Mouse (Mus musculus) CH12.LX (cell line): ENCODE results near the gene Atf1. TPM values are rescaled to one million over a fixed set of nuclear protein-coding genes. Genes with fewer than 3 reads are reported as not detected.

Experiments
- DNase-seq: peaks from one replicate; pipeline ENCODE4 v3.0.0-alpha.2; 2013; ENCODE audit errors: extremely low read depth
- H3K27ac ChIP-seq: 2 replicates; pipeline ENCODE4 v1.5.1; 2012; ENCODE audit warnings: low read depth, mild to moderate bottlenecking, control low read depth, moderate library complexity; ENCODE audit not compliant: insufficient read depth
- H3K27me3 ChIP-seq: replicated peaks from 2 replicates; pipeline ENCODE3; 2012; ENCODE audit warnings: inconsistent platforms
- H3K36me3 ChIP-seq, 2 experiments: replicated peaks in 1 of 2; 2 replicates each; pipeline versions ENCODE3 to v1.6.1; 2012; ENCODE audit warnings: inconsistent platforms in 1 of 2, low read length in 1 of 2, mild to moderate bottlenecking in 1 of 2, mixed read lengths in 1 of 2, moderate library complexity in 1 of 2; ENCODE audit not compliant: control insufficient read depth in 1 of 2, insufficient read depth in 1 of 2
- H3K4me1 ChIP-seq, 2 experiments: 2 replicates each; pipeline ENCODE4 v1.6.1; 2012; ENCODE audit warnings: inconsistent platforms in 1 of 2, moderate library complexity in 1 of 2; ENCODE audit not compliant: insufficient read depth in 2 of 2, control insufficient read depth in 1 of 2
- H3K4me2 ChIP-seq: 2 replicates; pipeline ENCODE4 v1.6.1; 2012; ENCODE audit warnings: low read depth, mild to moderate bottlenecking, control low read depth; ENCODE audit not compliant: poor library complexity, insufficient read depth, severe bottlenecking
- H3K4me3 ChIP-seq, 3 experiments: fragments of 150-350 bp in 1 of 3; sonication (generic) in 1 of 3; replicated peaks in 1 of 3; 2 replicates each; pipeline versions ENCODE3 to v1.5.1; 2011 to 2012; ENCODE audit warnings: low read depth in 2 of 3, low read length in 2 of 3, mild to moderate bottlenecking in 2 of 3, moderate library complexity in 2 of 3, control low read depth in 1 of 3, improper control_type of control experiment in 1 of 3, inconsistent platforms in 1 of 3, mixed read lengths in 1 of 3; ENCODE audit not compliant: poor library complexity in 1 of 3
- H3K79me2 ChIP-seq: replicated peaks from 2 replicates; pipeline ENCODE4 v1.6.1; 2012; ENCODE audit warnings: mild to moderate bottlenecking, moderate library complexity; ENCODE audit not compliant: control insufficient read depth, poor library complexity, insufficient read depth, severe bottlenecking; ENCODE audit errors: extremely low read depth
- H3K9ac ChIP-seq: 2 replicates; pipeline ENCODE4 v1.6.1; 2012; ENCODE audit warnings: low read depth, mild to moderate bottlenecking, control low read depth, moderate library complexity; ENCODE audit not compliant: insufficient read depth
- H3K9me3 ChIP-seq: replicated peaks from 2 replicates; pipeline ENCODE3; 2012; ENCODE audit warnings: low read length, inconsistent platforms, mixed read lengths
- CHD2 ChIP-seq: IDR thresholded peaks from 2 replicates; pipeline ENCODE4 v1.6.1; 2011; ENCODE audit warnings: low read length, improper control_type of control experiment
- CTCF ChIP-seq, 2 experiments: IDR thresholded peaks in 1 of 2; conservative IDR thresholded peaks in 1 of 2; 2 replicates each; pipeline ENCODE4 v1.5.1; 2011 to 2012; ENCODE audit warnings: low read depth in 2 of 2, low read length in 2 of 2, improper control_type of control experiment in 1 of 2, inconsistent platforms in 1 of 2, mild to moderate bottlenecking in 1 of 2, moderate library complexity in 1 of 2
- E2F4 ChIP-seq: IDR thresholded peaks from 2 replicates; pipeline ENCODE4 v1.6.1; 2011; ENCODE audit warnings: low read depth, low read length, improper control_type of control experiment; ENCODE audit not compliant: insufficient replicate concordance
- HCFC1 ChIP-seq: IDR thresholded peaks from 2 replicates; pipeline ENCODE4 v1.6.1; 2012; ENCODE audit warnings: low read depth, mild to moderate bottlenecking, inconsistent platforms, low read length, improper control_type of control experiment
- IRF4 ChIP-seq: IDR thresholded peaks from 2 replicates; pipeline ENCODE4 v1.6.1; 2014; ENCODE audit warnings: low read depth, mild to moderate bottlenecking, inconsistent platforms, low read length, improper control_type of control experiment
- JUND ChIP-seq: conservative IDR thresholded peaks from 2 replicates; pipeline ENCODE4 v1.6.1; 2011; ENCODE audit warnings: low read depth, low read length, improper control_type of control experiment
- KAT2A ChIP-seq: IDR thresholded peaks from 2 replicates; pipeline ENCODE4 v1.6.1; 2012; ENCODE audit warnings: low read length, improper control_type of control experiment, inconsistent platforms; ENCODE audit not compliant: insufficient replicate concordance
- MEF2A ChIP-seq: IDR thresholded peaks from 2 replicates; pipeline ENCODE4 v1.6.1; 2014; ENCODE audit warnings: low read depth, mild to moderate bottlenecking, inconsistent platforms, low read length, improper control_type of control experiment, borderline replicate concordance
- MXI1 ChIP-seq: IDR thresholded peaks from 2 replicates; pipeline ENCODE4 v1.6.1; 2011; ENCODE audit warnings: mild to moderate bottlenecking, low read depth, low read length, improper control_type of control experiment
- NRF1 ChIP-seq: IDR thresholded peaks from 2 replicates; pipeline ENCODE4 v1.6.1; 2014; ENCODE audit warnings: low read depth, mild to moderate bottlenecking, inconsistent platforms, low read length, improper control_type of control experiment, moderate library complexity
- POLR2A ChIP-seq: IDR thresholded peaks from 2 replicates; pipeline ENCODE4 v1.6.1; 2011; ENCODE audit warnings: low read depth, mild to moderate bottlenecking, improper control_type of control experiment, low read length
- RCOR1 ChIP-seq: conservative IDR thresholded peaks from 2 replicates; pipeline ENCODE4 v1.6.1; 2012; ENCODE audit warnings: low read depth, mild to moderate bottlenecking, inconsistent platforms, low read length, improper control_type of control experiment
- SMC3 ChIP-seq: IDR thresholded peaks from 2 replicates; pipeline ENCODE4 v1.6.1; 2011; ENCODE audit warnings: low read depth, low read length, improper control_type of control experiment
- TBP ChIP-seq: conservative IDR thresholded peaks from 2 replicates; pipeline ENCODE4 v1.6.1; 2011; ENCODE audit warnings: low read depth, low read length, improper control_type of control experiment
- TCF12 ChIP-seq: IDR thresholded peaks from 2 replicates; pipeline ENCODE4 v1.6.1; 2014; ENCODE audit warnings: low read depth, mild to moderate bottlenecking, inconsistent platforms, low read length, improper control_type of control experiment
- UBTF ChIP-seq: IDR thresholded peaks from 2 replicates; pipeline ENCODE4 v1.6.1; 2012; ENCODE audit warnings: low read depth, mild to moderate bottlenecking, inconsistent platforms, low read length, improper control_type of control experiment, moderate library complexity
- ZC3H11A ChIP-seq: IDR thresholded peaks from 2 replicates; pipeline ENCODE4 v1.6.1; 2012; ENCODE audit warnings: low read depth, mild to moderate bottlenecking, inconsistent platforms, low read length, improper control_type of control experiment
- ZNF384 ChIP-seq: IDR thresholded peaks from 2 replicates; pipeline ENCODE4 v1.6.1; 2012; ENCODE audit warnings: low read depth, low read length, improper control_type of control experiment, inconsistent platforms
- dilution Hi-C: fragments of 300-500 bp; cut with MboI; formaldehyde crosslinking; loops from 2 replicates; pipeline ENCODE4 v1.14.3; 2020; ENCODE audit warnings: low sequenced_read_pairs; ENCODE audit not compliant: extremely low pct_unique_long_range_greater_than_20kb, extremely low pct_ligation_motif_present
- in situ Hi-C: fragments of 300-500 bp; cut with MboI; formaldehyde crosslinking; loops from 3 replicates; pipeline ENCODE4 v1.14.3; 2019; ENCODE audit warnings: low sequenced_read_pairs, low pct_ligation_motif_present, low pct_unique_long_range_greater_than_20kb, mixed read lengths
- polyA plus RNA-seq: library from polyadenylated mRNA; unstranded; fragments of >175 nt; gene quantifications from 2 replicates; pipeline ENCODE4 v1.2.1, GENCODE M21; 2012; ENCODE audit warnings: low read depth; ENCODE audit not compliant: insufficient read length
- total RNA-seq, 2 experiments: library from RNA; depleted of rRNA; stranded (reverse); fragments of 300-350 nt in 1 of 2; fragments of >200 nt in 1 of 2; gene quantifications; 2 replicates each; pipeline ENCODE4 v1.2.3; 2012 to 2014

The Atf1 gene
- total and polyA plus RNA-seq, 3 experiments = 28.2 to 133 (median 51.1) TPM

DNA sequence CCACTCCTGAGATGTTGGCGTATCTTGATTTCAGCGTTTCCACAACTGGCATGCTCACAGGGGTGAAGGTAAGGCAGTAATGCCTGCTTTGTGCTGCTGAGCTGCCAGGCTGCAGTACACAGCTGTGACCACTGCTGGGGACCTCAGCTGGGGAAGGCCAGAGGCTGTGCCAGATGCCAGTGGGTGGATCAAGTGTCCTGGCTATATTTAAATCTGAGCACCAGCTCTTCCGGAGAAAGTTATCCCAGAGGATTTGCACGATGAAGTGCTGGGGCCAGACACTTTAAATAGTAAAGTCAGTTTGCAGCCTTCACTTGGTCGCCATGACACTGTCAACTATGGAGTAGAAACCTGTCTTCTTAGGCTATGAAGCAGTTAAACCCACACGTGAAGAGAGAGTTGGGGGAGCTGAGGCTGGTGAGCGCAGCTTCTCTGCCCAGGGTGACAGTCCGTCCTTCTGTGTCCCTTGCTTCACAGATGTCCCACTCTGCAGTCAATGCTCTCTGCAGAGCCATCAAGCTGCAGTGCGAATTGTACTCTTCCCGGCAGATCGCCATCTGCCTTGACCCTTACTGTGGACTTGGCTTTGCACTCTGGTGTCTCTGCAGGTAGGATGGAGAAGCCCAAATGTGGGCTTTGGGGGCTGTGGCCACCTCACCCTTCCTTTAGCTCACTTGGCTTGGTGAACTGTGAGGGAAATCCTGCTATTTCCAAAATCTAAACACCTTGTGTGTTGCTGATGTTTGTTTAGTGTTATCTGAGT, 28.5 kb upstream of the Atf1 start:
- no peak overlapping the region for H3K27ac ChIP-seq
- peaks cover 29 to 89% of the 10 kb centered on the region in 2 experiments for H3K36me3 ChIP-seq
- H3K9ac ChIP-seq = no peak overlapping the region
- no peak overlapping the region for H3K4me3 ChIP-seq
- in situ Hi-C loops (no loop called here), dilution Hi-C loops (no loop called here)
- peaks cover 8% of the 10 kb centered on the region in 2 experiments for H3K4me1 ChIP-seq
- no peaks in the 10 kb centered on the region for H3K27me3 ChIP-seq
- TF ChIP-seq CTCF (conservative IDR thresholded peaks at IDR 0.05 in 1 of 2, IDR thresholded peaks at IDR 0.05 in 1 of 2; ENCODE audit: low read depth in 2 of 2, low read length in 2 of 2) (no peak), UBTF (no peak), NRF1 (no peak), KAT2A (no peak)
- no peak overlapping the region for H3K4me2 ChIP-seq
- no peaks in the 10 kb centered on the region for H3K79me2 ChIP-seq
- no peak for DNase-seq
- no peaks in the 10 kb centered on the region for H3K9me3 ChIP-seq

DNA sequence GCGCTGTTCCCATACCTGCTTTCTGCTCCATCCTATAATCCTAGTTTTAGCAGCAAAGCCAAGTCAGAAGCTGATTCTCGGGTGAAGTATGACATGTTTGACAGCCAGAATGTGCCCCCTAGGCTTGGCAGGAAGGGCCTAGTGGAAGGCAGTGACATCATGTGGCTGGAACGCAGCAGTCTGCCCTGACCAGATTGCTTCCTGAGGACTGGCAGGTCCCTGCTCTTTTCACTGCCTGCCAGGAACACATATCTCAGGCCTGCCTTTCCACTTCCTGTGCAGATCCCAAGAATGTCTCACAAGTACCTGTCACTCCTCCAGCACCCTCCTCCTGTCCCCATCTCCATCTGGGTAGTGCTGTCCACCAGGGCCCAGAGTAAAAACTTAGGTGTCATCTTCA, 27.8 kb upstream of the Atf1 start:
- H3K27me3 ChIP-seq = no peaks in the 10 kb centered on the region
- H3K79me2 ChIP-seq = no peaks in the 10 kb centered on the region
- H3K27ac ChIP-seq = no peak overlapping the region
- peaks cover 28 to 83% of the 10 kb centered on the region in 2 experiments for H3K36me3 ChIP-seq
- DNase-seq = no peak
- H3K4me3 ChIP-seq = no peak overlapping the region
- H3K9me3 ChIP-seq = no peaks in the 10 kb centered on the region
- H3K4me2 ChIP-seq = no peak overlapping the region
- in situ Hi-C loops = no loop called here
- H3K9ac ChIP-seq = no peak overlapping the region
- dilution Hi-C loops = no loop called here
- peaks cover 8 to 14% of the 10 kb centered on the region in 2 experiments for H3K4me1 ChIP-seq
- TF ChIP-seq TBP = no peak
- no peak for TF ChIP-seq CTCF (conservative IDR thresholded peaks at IDR 0.05 in 1 of 2, IDR thresholded peaks at IDR 0.05 in 1 of 2; ENCODE audit: low read depth in 2 of 2, low read length in 2 of 2)
- no peak for TF ChIP-seq JUND
- no peak for TF ChIP-seq TCF12
- TF ChIP-seq ZC3H11A = no peak
- TF ChIP-seq SMC3 = no peak
- no peak for TF ChIP-seq KAT2A
- no peak for TF ChIP-seq MXI1
- no peak for TF ChIP-seq CHD2
- TF ChIP-seq E2F4 = no peak
- TF ChIP-seq IRF4 = no peak
- no peak for TF ChIP-seq RCOR1
- TF ChIP-seq MEF2A = no peak
- no peak for TF ChIP-seq ZNF384
- no peak for TF ChIP-seq POLR2A
- TF ChIP-seq HCFC1 = no peak
- TF ChIP-seq, all 38 proteins: peak for 0
